18 mouse cellular contexts compared by ENCODE assay signal in genomic region chr13:28673622-28674021, GRCm38 (mm10).
A peak's percentile ranks its signal among the peaks of the same experiment; 100 is the strongest.
DNase-seq lines count a peak whose midpoint lies in the region; ATAC-seq and TF ChIP-seq lines count a peak whose summit lies in the region.
"Had no signal": no experiment of that assay in that cellular context is flagged by ENCODE, and none has a peak within 500 bp of the region (broad histone marks: within the 10 kb centered on the region; RNA-seq: fewer than 3 reads in every experiment).

No protein-coding gene starts in this region.

- in situ Hi-C loops in CH12.LX (cut with MboI; ENCODE audit: low pct_ligation_motif_present, low pct_unique_long_range_greater_than_20kb, low sequenced_read_pairs) = no loop called here

- no peak for TF ChIP-seq RAD21 in CH12.LX (IDR thresholded peaks at IDR 0.05; ENCODE audit: low read depth, low read length)

- intact Hi-C loops in gastrocnemius, adult 2 months (cut with DNase I) = no loop called here
- intact Hi-C loops in gastrocnemius, postnatal 14 days (cut with DNase I; ENCODE audit: low total_unique reads) = no loop called here

- H3K36me3 ChIP-seq in embryonic facial prominence, embryonic 14.5 days (ENCODE audit: control insufficient read depth, insufficient read depth, low read length) = no peaks in the 10 kb centered on the region
- H3K36me3 ChIP-seq in embryonic facial prominence, embryonic 10.5 days (replicated peaks) = no peaks in the 10 kb centered on the region
- H3K36me3 ChIP-seq in CH12.LX (replicated peaks in 1 of 2; ENCODE audit: control insufficient read depth in 1 of 2, insufficient read depth in 1 of 2, low read length in 1 of 2) = no peaks in the 10 kb centered on the region
- H3K36me3 ChIP-seq: embryonic facial prominence, embryonic 13.5 days; heart, embryonic 13.5 days had no signal

- ATAC-seq in embryonic facial prominence, embryonic 14.5 days (ENCODE audit: low read depth) = no peak
- ATAC-seq: hindbrain, embryonic 16.5 days had no signal

- WGBS in embryonic facial prominence, embryonic 14.5 days = 62% methylated on average over 3 of the region's 3 CpGs
- WGBS in embryonic facial prominence, embryonic 10.5 days = 78% methylated on average over 3 of the region's 3 CpGs

- H3K4me1 ChIP-seq in embryonic facial prominence, embryonic 14.5 days (ENCODE audit: control insufficient read depth, insufficient read depth, low read length) = peaks cover 13% of the 10 kb centered on the region; the same call in 1 of the 2 replicates
- H3K4me1 ChIP-seq in embryonic facial prominence, embryonic 10.5 days = peaks cover 34% of the 10 kb centered on the region
- peaks cover 0 to 10% of the 10 kb centered on the region in 2 experiments; a peak in 2 of 4 replicates for H3K4me1 ChIP-seq in CH12.LX (ENCODE audit: control insufficient read depth in 1 of 2, insufficient read depth in 2 of 2)

- H3K9me3 ChIP-seq in embryonic facial prominence, embryonic 14.5 days (ENCODE audit: control insufficient read depth, low read length) = no peaks in the 10 kb centered on the region
- H3K9me3 ChIP-seq in embryonic facial prominence, embryonic 10.5 days = no peaks in the 10 kb centered on the region
- H3K9me3 ChIP-seq in CH12.LX (replicated peaks; ENCODE audit: low read length) = no peaks in the 10 kb centered on the region
- H3K9me3 ChIP-seq: embryonic facial prominence, embryonic 13.5 days; heart, embryonic 13.5 days had no signal

- no peak for TF ChIP-seq EP300 in CH12.LX (IDR thresholded peaks at IDR 0.05; ENCODE audit: low read length)

- peak; percentile 63 for DNase-seq in embryonic facial prominence, embryonic 14.5 days (ENCODE audit: low spot score)
- no peak for DNase-seq in embryonic facial prominence, embryonic 10.5 days (ENCODE audit: low spot score)
- DNase-seq in gastrocnemius, adult 2 months = no peak
- DNase-seq in gastrocnemius, postnatal 14 days = no peak
- DNase-seq in CH12.LX (ENCODE audit: extremely low read depth) = peak; percentile 7
- peak; percentile 69 for DNase-seq in brain, embryonic 14.5 days (ENCODE audit: low read depth)
- no peak for DNase-seq in urinary bladder, adult 18-20 months (ENCODE audit: low spot score in 2 of 2)
- DNase-seq: adrenal gland, adult 8-10 months; cerebellum, adult 2 months; cerebellum, postnatal 25 days; gastrocnemius, postnatal 36 days; heart, adult 11 months; heart, postnatal 36 days; kidney, adult 11 months had no signal

- H3K27me3 ChIP-seq in embryonic facial prominence, embryonic 14.5 days (replicated peaks; ENCODE audit: control insufficient read depth, insufficient read depth, low read length) = no peaks in the 10 kb centered on the region
- H3K27me3 ChIP-seq in embryonic facial prominence, embryonic 10.5 days (replicated peaks; ENCODE audit: low read depth, poor library complexity, severe bottlenecking) = no peaks in the 10 kb centered on the region
- H3K27me3 ChIP-seq in CH12.LX (replicated peaks) = no peaks in the 10 kb centered on the region
- H3K27me3 ChIP-seq: embryonic facial prominence, embryonic 13.5 days; heart, embryonic 13.5 days had no signal

- dilution Hi-C loops in CH12.LX (cut with MboI; ENCODE audit: extremely low pct_ligation_motif_present, extremely low pct_unique_long_range_greater_than_20kb, low sequenced_read_pairs) = no loop called here

- no peak for TF ChIP-seq CTCF in gastrocnemius, adult 2 months (IDR thresholded peaks at IDR 0.05)
- no peak for TF ChIP-seq CTCF in CH12.LX (conservative IDR thresholded peaks at IDR 0.05 in 1 of 2, IDR thresholded peaks at IDR 0.05 in 1 of 2; ENCODE audit: low read depth in 2 of 2, low read length in 2 of 2)
- no peak for TF ChIP-seq CTCF in brain, embryonic 14.5 days (IDR thresholded peaks at IDR 0.05; ENCODE audit: borderline replicate concordance, extremely low read depth, insufficient read depth, insufficient read length)

- no peak overlapping the region for H3K4me3 ChIP-seq in embryonic facial prominence, embryonic 14.5 days (ENCODE audit: low read depth, low read length)
- no peak overlapping the region for H3K4me3 ChIP-seq in embryonic facial prominence, embryonic 10.5 days
- H3K4me3 ChIP-seq in gastrocnemius, adult 2 months = no peak overlapping the region
- H3K4me3 ChIP-seq in CH12.LX (replicated peaks in 1 of 3; ENCODE audit: low read depth in 2 of 3, low read length in 2 of 3, poor library complexity in 1 of 3) = no peak overlapping the region
- H3K4me3 ChIP-seq: embryonic facial prominence, embryonic 13.5 days; erythroblast, embryonic 14.5 days; heart, embryonic 13.5 days had no signal

- H3K4me2 ChIP-seq in embryonic facial prominence, embryonic 14.5 days (ENCODE audit: low read depth, low read length) = no peak overlapping the region
- H3K4me2 ChIP-seq in CH12.LX (ENCODE audit: insufficient read depth, low read depth, poor library complexity, severe bottlenecking) = no peak overlapping the region
- H3K4me2 ChIP-seq: embryonic facial prominence, embryonic 13.5 days; heart, embryonic 13.5 days had no signal

- no peaks in the 10 kb centered on the region for H3K79me2 ChIP-seq in CH12.LX (replicated peaks; ENCODE audit: control insufficient read depth, extremely low read depth, insufficient read depth, poor library complexity, severe bottlenecking)

- no peak for TF ChIP-seq POLR2A in CH12.LX (IDR thresholded peaks at IDR 0.05; ENCODE audit: low read depth, low read length)
- no peak for TF ChIP-seq POLR2A in brain, embryonic 14.5 days (IDR thresholded peaks at IDR 0.05; ENCODE audit: borderline replicate concordance, extremely low read depth, insufficient read depth, insufficient read length, poor library complexity, severe bottlenecking)

- 0 out of 2 replicates have a peak overlapping the region, but pooled peaks have one; percentile 33 for H3K27ac ChIP-seq in embryonic facial prominence, embryonic 14.5 days (replicated peaks; ENCODE audit: low read depth, low read length)
- H3K27ac ChIP-seq in embryonic facial prominence, embryonic 10.5 days (replicated peaks) = no peak overlapping the region
- 0 out of 2 replicates have a peak overlapping the region, but pooled peaks have one; percentile 3 for H3K27ac ChIP-seq in gastrocnemius, adult 2 months
- H3K27ac ChIP-seq in CH12.LX (ENCODE audit: insufficient read depth, low read depth) = no peak overlapping the region
- H3K27ac ChIP-seq: heart, embryonic 13.5 days had no signal

- H3K9ac ChIP-seq in embryonic facial prominence, embryonic 14.5 days (ENCODE audit: low read depth, low read length) = no peak overlapping the region
- no peak overlapping the region for H3K9ac ChIP-seq in CH12.LX (ENCODE audit: insufficient read depth, low read depth)
- H3K9ac ChIP-seq: embryonic facial prominence, embryonic 13.5 days; heart, embryonic 13.5 days had no signal

TF ChIP-seq in CH12.LX, 34 proteins besides CTCF, POLR2A, EP300 and RAD21:
- TF ChIP-seq IRF4 (IDR thresholded peaks at IDR 0.05; ENCODE audit: low read depth, low read length) (no peak), MAX (IDR thresholded peaks at IDR 0.05; ENCODE audit: low read length) (no peak), SIN3A (IDR thresholded peaks at IDR 0.05; ENCODE audit: low read length) (no peak), CHD2 (IDR thresholded peaks at IDR 0.05; ENCODE audit: low read length) (no peak), HCFC1 (IDR thresholded peaks at IDR 0.05; ENCODE audit: low read depth, low read length) (no peak), SMC3 (IDR thresholded peaks at IDR 0.05; ENCODE audit: low read depth, low read length) (no peak), MYC (IDR thresholded peaks at IDR 0.05; ENCODE audit: low read depth, low read length) (no peak)

Comparison
In these comparisons a context has a peak if more than half of its experiments do, and no peak if none do; other contexts are left out.
1. DNase-seq: peak in embryonic facial prominence, embryonic 14.5 days (single experiment), CH12.LX (single experiment) and brain, embryonic 14.5 days (single experiment); none in embryonic facial prominence, embryonic 10.5 days (single experiment), gastrocnemius, adult 2 months (single experiment), gastrocnemius, postnatal 14 days (single experiment) and urinary bladder, adult 18-20 months (0 of 2).
2. H3K27ac ChIP-seq: peak in embryonic facial prominence, embryonic 14.5 days (single experiment) and gastrocnemius, adult 2 months (single experiment); none in embryonic facial prominence, embryonic 10.5 days (single experiment) and CH12.LX (single experiment).